Mouse (Mus musculus) hematopoietic multipotent progenitor cell, adult 10-12 weeks (in vitro differentiated cells): ENCODE results near the gene Sys1. TPM values are rescaled to one million over a fixed set of nuclear protein-coding genes. Genes with fewer than 3 reads are reported as not detected.

Experiments used
- polyA plus RNA-seq: library from polyadenylated mRNA; stranded (reverse); fragments of >175 nt; gene quantifications from 2 replicates; pipeline ENCODE4 v1.2.3, GENCODE M21; 2012; ENCODE audit warnings: low replicate concordance

Gene Sys1
- polyA plus RNA-seq, result 150 and 241 TPM in 2 replicates

GRCm38 (mm10) chr2:164456864-164457300 lies at the start of gene Sys1:
TSS of gene Sys1 (plus strand) at chr2:164456964.

GRCm38 (mm10) chr2:164443460-164444000 lies 13.2 kb upstream of the Sys1 start, which contains the start of gene Sdc4:
TSS of gene Sdc4 (minus strand) at chr2:164443887.

GRCm38 (mm10) chr2:164460745-164461551 lies 4.2 kb downstream of the Sys1 start, which contains the start of gene Gm20458:
TSS of gene Gm20458 (plus strand) at chr2:164460967.

GRCm38 (mm10) chr2:164473624-164474023 lies 16.9 kb downstream of the Sys1 start, which contains the start of gene Trp53tg5:
TSS of gene Trp53tg5 (minus strand) at chr2:164473724.

GRCm38 (mm10) chr2:164485681-164486257 lies 29.0 kb downstream of the Sys1 start, which contains the start of gene Dbndd2:
TSS of gene Dbndd2 (plus strand) at chr2:164486106.

GRCm38 (mm10) chr2:164496847-164497690 lies 40.3 kb downstream of the Sys1 start, which contains the start of gene Pigt:
TSS of gene Pigt (plus strand) at chr2:164497520.

Other genes with a start within 250 kb of the Sys1 start
- not detected in 2 replicates for gene Wfdc15b, start 235.3 kb upstream of the Sys1 start, polyA plus RNA-seq
- gene Svs2, start 218.5 kb upstream of the Sys1 start, polyA plus RNA-seq, result not detected in 2 replicates
- gene Svs3b, start 200.3 kb upstream of the Sys1 start, polyA plus RNA-seq, result not detected in 2 replicates
- not detected in 2 replicates for gene Svs4, start 178.5 kb upstream of the Sys1 start, polyA plus RNA-seq
- not detected in 2 replicates for gene Svs3a, start 167.7 kb upstream of the Sys1 start, polyA plus RNA-seq
- not detected in 2 replicates for gene Svs6, start 140.2 kb upstream of the Sys1 start, polyA plus RNA-seq
- gene Svs5, start 124.2 kb upstream of the Sys1 start, polyA plus RNA-seq, result not detected in 2 replicates
- gene Slpi, start 67.9 kb upstream of the Sys1 start, polyA plus RNA-seq, result 21.9 and 55.6 TPM in 2 replicates
- 0.39 and 0.58 TPM in 2 replicates for gene Rbpjl, start 53.8 kb upstream of the Sys1 start, polyA plus RNA-seq
- 0.45 and 0.55 TPM in 2 replicates for gene Matn4, start 51.8 kb upstream of the Sys1 start, polyA plus RNA-seq
- gene Sdc4, start 13.1 kb upstream of the Sys1 start, polyA plus RNA-seq, result 6.5 and 51.1 TPM in 2 replicates
- gene Gm20458, start 4.0 kb downstream of the Sys1 start, polyA plus RNA-seq, result 2.5 and 3.3 TPM in 2 replicates
- not detected in 2 replicates for gene Trp53tg5, start 16.8 kb downstream of the Sys1 start, polyA plus RNA-seq
- gene Dbndd2, start 29.1 kb downstream of the Sys1 start, polyA plus RNA-seq, result 27.5 and 44.6 TPM in 2 replicates
- 111 and 192 TPM in 2 replicates for gene Pigt, start 40.6 kb downstream of the Sys1 start, polyA plus RNA-seq
- not detected in 2 replicates for gene Wfdc2, start 105.4 kb downstream of the Sys1 start, polyA plus RNA-seq
- gene Spint3, start 116.5 kb downstream of the Sys1 start, polyA plus RNA-seq, result not detected in 2 replicates
- gene Wfdc6a, start 128.5 kb downstream of the Sys1 start, polyA plus RNA-seq, result not detected in 2 replicates
- not detected in 2 replicates for gene Eppin, start 136.6 kb downstream of the Sys1 start, polyA plus RNA-seq
- not detected in 2 replicates for gene Wfdc6b, start 156.6 kb downstream of the Sys1 start, polyA plus RNA-seq
- gene Wfdc8, start 156.7 kb downstream of the Sys1 start, polyA plus RNA-seq, result 0.04 TPM in 1 of 2 replicates, not detected in the other
- gene Wfdc16, start 181.8 kb downstream of the Sys1 start, polyA plus RNA-seq, result not detected in 2 replicates
- not detected in 2 replicates for gene Wfdc10, start 199.1 kb downstream of the Sys1 start, polyA plus RNA-seq
- not detected in 2 replicates for gene Wfdc9, start 199.6 kb downstream of the Sys1 start, polyA plus RNA-seq
- gene Wfdc11, start 217.1 kb downstream of the Sys1 start, polyA plus RNA-seq, result not detected in 2 replicates
- not detected in 2 replicates for gene Wfdc13, start 228.1 kb downstream of the Sys1 start, polyA plus RNA-seq
- gene Spint4, start 241.5 kb downstream of the Sys1 start, polyA plus RNA-seq, result not detected in 2 replicates